Mouse (Mus musculus) midbrain, embryonic 11.5 days (tissue): ENCODE measurements at regions not wholly inside any gene's neighbourhood (a gene's known extent, or its start where the extent isn't known, plus 50 kb on each side); places are given as distances from the start of the nearest gene placed in this dataset.
A peak's percentile ranks its signal among the peaks of the same experiment; 100 is the strongest.

Experiments used
- ATAC-seq: fragments of 200-750 bp; cut with Nextera tagmentation; 2 replicates; pipeline ENCODE4 v1.8.0; 2017; ENCODE audit warnings: moderate TSS enrichment, moderate library complexity; ENCODE audit not compliant: low FRiP score
- DNase-seq: peaks from one replicate; pipeline ENCODE4 v3.0.0; 2015; ENCODE audit warnings: low spot score; ENCODE audit errors: missing footprints
- H3K27ac ChIP-seq: fragments of 300-500 bp; sonication (generic); 2 replicates; pipeline ENCODE4 v1.5.1; 2014; ENCODE audit warnings: low read depth, low read length
- H3K27me3 ChIP-seq: fragments of 300-500 bp; sonication (generic); 2 replicates; pipeline ENCODE4 v1.6.1; 2014; ENCODE audit warnings: mild to moderate bottlenecking, low read length, moderate library complexity, mixed read lengths; ENCODE audit not compliant: control insufficient read depth, insufficient read depth
- H3K36me3 ChIP-seq: fragments of 300-500 bp; sonication (generic); 2 replicates; pipeline ENCODE4 v1.6.1; 2014; ENCODE audit warnings: mild to moderate bottlenecking, low read length, moderate library complexity, mixed read lengths; ENCODE audit not compliant: control insufficient read depth, insufficient read depth
- H3K4me1 ChIP-seq: fragments of 300-500 bp; sonication (generic); 2 replicates; pipeline ENCODE4 v1.6.1; 2014; ENCODE audit warnings: low read length; ENCODE audit not compliant: control insufficient read depth, insufficient read depth
- H3K4me2 ChIP-seq: fragments of 300-500 bp; sonication (generic); 2 replicates; pipeline ENCODE4 v1.6.1; 2014; ENCODE audit warnings: mild to moderate bottlenecking, moderate library complexity
- H3K4me3 ChIP-seq: fragments of 300-500 bp; sonication (generic); 2 replicates; pipeline ENCODE4 v1.5.1; 2014; ENCODE audit warnings: low read depth, low read length
- H3K9ac ChIP-seq: fragments of 300-500 bp; sonication (generic); 2 replicates; pipeline ENCODE4 v1.6.1; 2014; ENCODE audit warnings: low read length
- H3K9me3 ChIP-seq: fragments of 300-500 bp; sonication (generic); 2 replicates; pipeline ENCODE4 v1.6.1; 2016; ENCODE audit warnings: low read length; ENCODE audit not compliant: control insufficient read depth
- WGBS: fragments of 180-500 bp; shearing (Covaris S2); extraction: QIAGEN DNeasy Blood & Tissue Kit; methylation state at CpG from one replicate; pipeline ENCODE4 v1.1.7; 2014; 5-methylcytosine and 5-hydroxymethylcytosine counted together

DNA sequence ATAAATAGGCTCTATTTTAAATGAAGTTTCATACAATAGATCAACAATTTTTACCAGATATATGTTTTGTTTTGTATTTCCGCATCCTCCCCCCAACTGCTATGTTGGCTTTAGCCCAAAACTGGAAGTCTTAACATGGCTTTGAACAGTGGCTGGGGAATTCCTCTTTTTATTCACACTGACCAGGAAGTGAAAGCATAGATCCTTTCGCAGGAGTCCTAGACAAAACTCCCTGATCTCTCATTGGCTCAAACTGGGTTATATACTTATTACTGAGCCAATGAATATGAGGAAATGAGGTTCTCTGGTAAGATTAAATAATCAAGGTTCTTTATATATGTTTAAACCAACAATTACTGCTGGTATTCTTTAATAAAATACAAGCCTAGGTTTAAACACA lies 218.8 kb downstream of the Ttll7 start:
- H3K9me3 ChIP-seq = no peaks in the 10 kb centered on the region
- ATAC-seq (no peak), DNase-seq (no peak)
- no peaks in the 10 kb centered on the region for H3K27me3 ChIP-seq
- H3K9ac ChIP-seq = no peak overlapping the region
- H3K4me1 ChIP-seq = no peaks in the 10 kb centered on the region
- H3K4me2 ChIP-seq = no peak overlapping the region
- H3K4me3 ChIP-seq = no peak overlapping the region
- H3K36me3 ChIP-seq = no peaks in the 10 kb centered on the region
- H3K27ac ChIP-seq = no peak overlapping the region
- WGBS = 92% methylated on average over 2 of the region's 2 CpGs

DNA sequence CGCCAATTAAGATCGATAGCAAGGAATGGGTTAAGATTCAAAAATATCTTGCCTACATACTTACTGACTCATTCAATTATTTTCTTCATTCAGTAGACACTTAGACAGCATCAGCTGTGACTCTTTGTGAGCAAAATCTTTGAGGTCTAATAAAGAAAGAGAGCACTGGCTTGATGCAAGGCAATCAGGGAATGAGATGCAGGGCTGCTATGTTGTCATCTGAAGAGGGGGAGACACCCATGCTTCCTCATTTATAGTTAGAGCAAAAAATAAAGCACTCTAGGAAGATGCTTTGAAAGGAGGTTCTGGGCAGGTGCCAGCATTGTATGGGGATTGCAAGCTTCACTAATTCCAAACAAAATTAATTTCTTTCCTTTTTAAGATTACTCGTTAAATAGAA lies 228.0 kb downstream of the Ttll7 start:
- WGBS = 69% methylated on average over 3 of the region's 3 CpGs
- ATAC-seq = no peak
- no peaks in the 10 kb centered on the region for H3K27me3 ChIP-seq
- no peaks in the 10 kb centered on the region for H3K36me3 ChIP-seq
- H3K4me3 ChIP-seq = no peak overlapping the region
- DNase-seq = no peak
- H3K27ac ChIP-seq = no peak overlapping the region
- no peak overlapping the region for H3K9ac ChIP-seq
- H3K4me1 ChIP-seq = peaks cover 22% of the 10 kb centered on the region
- H3K4me2 ChIP-seq = no peak overlapping the region
- no peaks in the 10 kb centered on the region for H3K9me3 ChIP-seq

DNA sequence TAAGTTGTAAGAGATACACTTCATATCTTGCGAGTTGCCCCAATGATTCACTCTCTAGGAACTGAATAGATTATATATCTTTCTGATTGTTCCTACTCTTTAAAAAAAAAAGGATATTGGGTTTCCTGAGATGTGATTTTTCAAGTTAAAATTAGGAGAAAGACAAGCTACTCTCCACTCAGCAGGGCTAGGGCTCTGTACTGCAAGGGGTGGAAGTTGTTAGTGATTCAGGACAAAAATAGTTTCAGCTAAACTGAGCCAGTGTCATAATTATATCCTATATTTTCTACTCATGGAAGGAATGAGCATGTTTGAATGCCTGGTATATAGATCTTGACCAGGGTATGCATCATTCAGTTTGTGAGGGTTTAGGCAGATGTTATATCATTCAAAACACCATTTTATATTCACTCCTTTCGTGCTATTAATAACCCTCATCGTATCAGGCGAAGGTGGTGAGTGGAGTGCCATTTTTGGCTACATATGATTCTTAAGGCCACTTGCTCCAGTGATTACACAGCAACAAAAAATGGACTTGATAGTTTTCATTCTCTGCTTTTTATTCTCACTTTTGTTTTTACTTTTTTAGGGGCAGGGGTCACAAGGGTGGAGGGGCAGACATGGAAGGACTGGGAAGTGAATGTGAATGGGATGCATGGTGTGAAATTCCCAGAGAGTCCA lies 228.7 kb downstream of the Ttll7 start:
- H3K4me1 ChIP-seq = peaks cover 22% of the 10 kb centered on the region
- no peak for ATAC-seq
- no peak overlapping the region for H3K4me3 ChIP-seq
- H3K36me3 ChIP-seq = no peaks in the 10 kb centered on the region
- no peak overlapping the region for H3K4me2 ChIP-seq
- whole genome bisulfite sequencing = 77% methylated on average over 4 of the region's 4 CpGs
- no peak overlapping the region for H3K27ac ChIP-seq
- no peak for DNase-seq
- H3K9ac ChIP-seq = no peak overlapping the region
- no peaks in the 10 kb centered on the region for H3K27me3 ChIP-seq
- H3K9me3 ChIP-seq = no peaks in the 10 kb centered on the region

DNA sequence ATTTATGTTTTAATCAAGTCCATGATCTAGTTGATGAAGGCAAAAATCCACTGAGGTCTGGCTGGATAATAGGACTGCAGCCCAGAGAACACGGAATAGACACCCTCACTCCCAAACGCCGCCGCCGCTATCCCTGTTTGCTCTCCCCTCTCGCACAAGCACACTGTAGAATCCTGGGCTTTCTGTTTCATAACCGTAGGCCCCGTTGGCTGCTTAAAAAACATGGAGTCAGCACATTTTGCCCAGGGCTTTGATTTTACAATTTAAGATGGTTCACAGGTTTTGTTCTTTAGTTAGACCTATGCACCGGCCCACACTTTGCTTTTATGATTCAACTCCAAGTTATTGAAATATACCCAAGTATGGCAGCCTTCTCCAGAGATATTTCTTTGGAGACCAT lies 229.6 kb downstream of the Ttll7 start:
- H3K27me3 ChIP-seq = no peaks in the 10 kb centered on the region
- H3K9ac ChIP-seq = no peak overlapping the region
- H3K9me3 ChIP-seq = no peaks in the 10 kb centered on the region
- no peak overlapping the region for H3K4me3 ChIP-seq
- peak overlapping the region; percentile 50 for H3K27ac ChIP-seq
- H3K4me1 ChIP-seq = peaks cover 22% of the 10 kb centered on the region
- H3K4me2 ChIP-seq = no peak overlapping the region
- ATAC-seq (0 out of 2 replicates have a peak, but pooled peaks have one; percentile 38), DNase-seq (peak; percentile 92)
- 73% methylated on average over 9 of the region's 9 CpGs for WGBS
- no peaks in the 10 kb centered on the region for H3K36me3 ChIP-seq

DNA sequence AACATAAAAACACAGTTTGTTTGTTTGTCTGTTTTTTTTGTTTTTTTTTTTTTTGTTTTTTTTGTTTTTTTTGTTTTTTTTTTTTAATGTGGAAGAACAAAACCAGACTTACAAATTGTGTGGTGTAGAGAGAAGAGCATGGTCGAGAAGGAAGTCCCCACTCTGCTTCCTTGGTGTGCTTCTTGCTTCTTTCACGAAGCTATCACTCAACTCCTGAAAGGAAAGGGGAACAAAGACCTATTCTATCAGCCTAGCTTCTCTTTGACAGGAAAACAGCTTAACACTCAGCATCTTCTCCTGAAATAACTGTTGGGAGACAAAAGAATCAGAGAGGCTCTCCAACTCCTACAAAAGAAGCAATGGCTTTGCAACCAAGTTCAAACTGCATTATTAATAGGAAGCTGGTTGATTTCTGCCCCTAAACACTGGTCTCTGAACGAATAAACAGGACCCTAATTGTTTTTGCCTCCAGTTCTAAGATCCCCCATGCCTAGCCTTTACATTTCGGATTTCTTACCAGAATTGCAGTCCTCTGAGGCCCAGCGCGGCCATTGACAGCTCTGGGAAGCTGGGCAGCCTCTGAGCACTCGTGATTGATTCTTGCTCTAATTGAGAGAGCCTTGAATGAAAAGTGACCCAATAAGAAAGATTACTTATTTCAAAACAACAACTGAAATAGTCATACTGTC lies 230.2 kb downstream of the Ttll7 start:
- peak; percentile 92 for DNase-seq
- Histone ChIP-seq H3K9me3 (no peaks in the 10 kb centered on the region), H3K27me3 (no peaks in the 10 kb centered on the region), H3K9ac (peak overlapping the region; percentile 14; the same call in 1 of the 2 replicates), H3K27ac (peak overlapping the region; percentile 69), H3K36me3 (no peaks in the 10 kb centered on the region), H3K4me3 (no peak overlapping the region), H3K4me2 (peak overlapping the region; percentile 19; the same call in 1 of the 2 replicates), H3K4me1 (peaks cover 22% of the 10 kb centered on the region)
- ATAC-seq = peak; percentile 73
- 8% methylated on average over 7 of the region's 7 CpGs for WGBS

DNA sequence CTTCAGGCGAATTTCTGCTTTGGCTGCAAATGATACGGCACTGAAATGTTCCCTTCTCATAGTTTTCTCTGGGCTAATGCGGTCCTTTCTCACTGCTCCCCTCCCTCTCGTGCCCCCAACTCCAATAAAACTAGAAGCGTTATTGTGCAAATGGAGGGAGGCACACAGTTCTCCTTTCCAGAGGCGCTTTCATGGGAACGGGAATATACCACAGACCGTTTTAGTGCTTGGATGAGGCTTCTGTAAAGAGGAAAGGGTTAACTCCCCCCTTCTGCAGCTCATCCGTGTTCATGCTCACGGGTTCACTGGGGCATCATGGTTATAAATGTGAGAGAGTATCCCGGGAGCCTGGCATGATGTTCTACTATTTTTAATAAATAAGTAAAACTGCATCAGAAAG lies 231.2 kb downstream of the Ttll7 start:
- H3K4me3 ChIP-seq = no peak overlapping the region
- DNase-seq = peak; percentile 90
- H3K9me3 ChIP-seq = no peaks in the 10 kb centered on the region
- ATAC-seq = peak; percentile 20; the same call in 1 of the 2 replicates
- H3K9ac ChIP-seq = peak overlapping the region; percentile 12; the same call in 1 of the 2 replicates
- no peaks in the 10 kb centered on the region for H3K27me3 ChIP-seq
- WGBS = 35% methylated on average over 11 of the region's 11 CpGs
- H3K27ac ChIP-seq = no peak overlapping the region; the same call in 1 of the 2 replicates
- peak overlapping the region; percentile 19; the same call in 1 of the 2 replicates for H3K4me2 ChIP-seq
- H3K4me1 ChIP-seq = peaks cover 22% of the 10 kb centered on the region
- no peaks in the 10 kb centered on the region for H3K36me3 ChIP-seq

DNA sequence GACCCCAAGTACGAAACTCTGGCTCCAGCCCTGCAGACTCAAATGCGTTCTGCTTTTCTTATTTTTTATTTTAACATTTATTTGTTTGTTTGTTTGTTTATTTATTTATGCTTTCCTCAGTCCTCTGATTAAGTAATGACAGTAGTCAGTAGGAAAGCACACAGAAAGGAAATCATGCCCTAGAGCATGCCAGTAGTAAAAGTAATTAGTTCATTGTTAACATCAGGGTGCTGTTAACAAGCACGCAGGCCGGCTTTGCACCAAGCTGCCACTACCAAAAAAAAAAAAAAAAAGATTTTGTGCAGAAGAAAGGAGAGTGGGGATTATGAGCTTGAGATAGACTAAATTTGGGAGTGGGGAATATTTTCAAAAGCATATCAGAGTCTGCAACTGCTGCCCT lies 231.7 kb downstream of the Ttll7 start:
- peak overlapping the region; percentile 19; the same call in 1 of the 2 replicates for H3K4me2 ChIP-seq
- no peak overlapping the region for H3K4me3 ChIP-seq
- ATAC-seq (no peak), DNase-seq (peak; percentile 85)
- no peaks in the 10 kb centered on the region for H3K36me3 ChIP-seq
- H3K4me1 ChIP-seq = peaks cover 22% of the 10 kb centered on the region
- H3K27ac ChIP-seq = no peak overlapping the region
- H3K9ac ChIP-seq = no peak overlapping the region; the same call in 1 of the 2 replicates
- H3K27me3 ChIP-seq = no peaks in the 10 kb centered on the region
- WGBS = 58% methylated on average over 4 of the region's 4 CpGs
- H3K9me3 ChIP-seq = no peaks in the 10 kb centered on the region

DNA sequence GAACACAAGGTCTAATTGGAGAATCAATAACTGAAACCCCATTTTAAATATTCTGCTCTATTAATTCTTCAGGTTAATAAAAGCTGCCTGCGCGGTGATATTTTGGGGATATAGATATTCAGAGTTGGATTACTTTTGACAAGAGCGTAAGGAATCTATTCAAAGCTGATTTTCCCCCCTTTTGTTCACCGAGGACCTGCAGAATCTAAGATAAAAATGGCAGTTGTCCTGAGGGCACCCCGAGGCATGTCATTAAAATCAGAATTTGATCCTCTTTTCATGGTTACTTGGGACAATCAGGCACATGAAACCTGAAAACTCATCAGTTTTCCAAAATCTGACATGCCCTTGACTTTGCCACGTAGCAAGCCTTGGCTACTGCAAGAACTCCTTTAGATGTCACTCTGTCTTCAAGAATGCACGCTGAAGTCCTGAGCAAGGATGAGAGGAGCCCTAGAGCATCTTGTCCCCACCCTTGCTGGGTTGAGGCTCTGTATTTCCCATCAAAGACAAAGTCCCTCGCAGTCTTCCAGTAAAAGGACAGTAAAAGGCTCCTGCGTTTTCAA lies 232.5 kb downstream of the Ttll7 start:
- Histone ChIP-seq H3K36me3 (no peaks in the 10 kb centered on the region), H3K27me3 (no peaks in the 10 kb centered on the region), H3K4me2 (no peak overlapping the region), H3K9ac (no peak overlapping the region), H3K4me1 (peaks cover 22% of the 10 kb centered on the region), H3K4me3 (no peak overlapping the region), H3K27ac (no peak overlapping the region), H3K9me3 (no peaks in the 10 kb centered on the region)
- peak; percentile 92 for DNase-seq
- WGBS = 39% methylated on average over 9 of the region's 9 CpGs
- ATAC-seq = no peak

DNA sequence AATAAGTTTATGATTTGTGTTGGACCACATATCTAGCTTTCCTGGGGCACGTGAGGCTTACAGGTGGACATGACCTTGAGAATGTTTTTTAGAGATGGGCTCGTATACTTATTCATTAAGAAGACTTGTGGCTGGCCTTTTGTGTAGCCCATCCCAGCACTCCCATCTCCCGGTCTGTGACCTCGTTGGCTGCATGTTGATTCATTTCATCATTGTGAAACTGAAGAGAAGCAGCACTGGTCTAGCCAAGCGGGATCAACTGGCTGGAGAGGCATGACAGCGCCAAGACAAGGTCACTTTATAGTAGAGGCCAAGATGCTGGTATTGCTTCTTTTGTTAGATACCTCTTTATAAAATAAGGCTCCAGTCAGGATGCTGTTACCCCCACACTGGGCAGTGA lies 236.0 kb downstream of the Ttll7 start:
- ATAC-seq = no peak
- no peaks in the 10 kb centered on the region for H3K27me3 ChIP-seq
- H3K9ac ChIP-seq = no peak overlapping the region
- WGBS = 91% methylated on average over 6 of the region's 6 CpGs
- H3K4me3 ChIP-seq = no peak overlapping the region
- DNase-seq = peak; percentile 12
- no peaks in the 10 kb centered on the region for H3K36me3 ChIP-seq
- H3K27ac ChIP-seq = no peak overlapping the region
- H3K4me2 ChIP-seq = no peak overlapping the region
- peaks cover 10% of the 10 kb centered on the region for H3K4me1 ChIP-seq
- no peaks in the 10 kb centered on the region for H3K9me3 ChIP-seq
